Mouse (Mus musculus) right cerebral cortex, postnatal 10 days (tissue): ENCODE results near the gene Rbm4b.

ENCODE experiments used
- DNase-seq, 2 experiments: peaks; one replicate each; pipeline ENCODE4 v3.0.0; 2021; ENCODE audit warnings: low spot score in 2 of 2

Gene Rbm4b

DNA sequence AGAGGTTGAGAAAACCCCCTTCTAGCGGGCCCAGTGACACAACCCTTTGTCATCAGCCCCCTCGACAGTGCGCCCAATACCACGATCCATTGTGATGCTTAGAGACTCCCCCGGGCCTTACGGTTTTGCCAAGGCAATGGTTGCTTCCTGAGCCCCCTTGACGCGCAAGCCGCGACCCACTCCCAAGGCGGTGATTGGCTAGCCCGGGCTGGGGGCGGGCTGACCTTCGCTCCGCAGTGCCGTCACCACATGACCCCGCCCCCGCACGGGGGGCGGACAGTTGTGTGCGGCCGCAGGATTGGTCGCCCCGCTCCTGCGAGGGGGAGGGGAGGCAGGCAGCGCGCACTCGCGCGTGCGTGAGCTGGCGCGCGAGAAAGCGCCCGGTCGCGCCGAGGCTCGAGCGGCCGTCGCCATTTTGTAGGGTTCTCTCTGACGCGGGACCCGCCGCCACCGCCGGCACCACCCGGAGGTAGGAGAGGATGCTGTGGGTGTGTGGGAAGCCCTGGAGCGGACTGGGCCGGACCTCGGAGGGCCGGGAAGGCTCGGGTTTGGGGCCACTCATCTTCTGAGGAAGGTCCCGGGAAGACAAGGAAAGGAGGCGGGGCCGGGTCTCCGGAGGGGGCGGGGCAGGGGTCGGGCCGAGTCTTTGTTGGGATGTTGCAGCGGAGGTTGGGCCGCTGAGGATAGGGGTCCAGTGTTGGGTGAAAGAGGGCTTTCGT lies at the start of gene Rbm4b:
Gene Rbm4b, plus strand, starts transcription at position 305 of the 719 bp plus-strand sequence.
- peak; percentile 99 for DNase-seq

DNA sequence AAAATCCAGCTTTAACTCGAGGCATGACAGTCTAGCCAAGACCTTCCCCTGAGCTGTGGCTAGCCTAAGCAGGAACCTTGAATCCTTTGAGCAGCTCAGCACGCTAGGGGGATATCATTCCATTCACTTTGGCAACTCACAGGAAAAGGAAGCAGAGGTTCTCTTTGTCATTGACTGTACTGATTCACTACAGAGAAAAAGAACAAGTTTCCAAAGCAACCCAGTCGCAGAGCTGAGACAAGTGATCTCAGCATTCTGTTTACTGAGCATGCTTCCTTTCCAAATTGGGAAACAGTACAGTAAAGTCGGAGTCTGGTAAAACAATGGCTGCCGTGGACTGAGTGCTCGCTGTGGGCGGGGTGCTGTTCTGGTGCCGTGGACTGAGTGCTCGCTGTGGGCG lies 47.5 kb upstream of the Rbm4b start:
- DNase-seq: no peak

DNA sequence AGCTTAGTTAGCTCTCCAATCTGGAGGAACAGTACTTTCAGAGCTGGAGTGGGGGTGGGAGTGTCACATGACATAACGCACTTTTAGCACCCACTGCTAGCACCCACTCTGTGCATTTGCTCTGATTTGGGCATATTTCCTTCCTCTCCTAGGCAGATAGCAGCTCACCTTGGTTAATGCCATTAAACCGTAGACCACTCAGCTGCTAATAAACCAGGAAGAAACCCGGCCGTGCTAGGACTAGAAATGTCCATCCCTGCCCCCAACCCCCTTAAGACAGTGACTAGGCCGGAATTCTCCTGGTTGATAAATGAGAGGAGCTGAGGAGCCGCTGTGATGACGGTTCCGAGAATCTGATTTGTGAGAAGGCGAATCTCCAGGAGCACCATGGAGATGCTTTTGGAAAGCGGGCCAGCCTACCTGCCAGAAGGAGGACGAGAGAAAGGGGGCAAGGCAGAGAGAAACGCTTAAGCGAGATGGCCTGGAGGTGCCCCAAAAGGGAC lies 45.1 kb upstream of the Rbm4b start, which contains the start of gene Sptbn2:
Gene Sptbn2, plus strand, starts transcription at position 70 of the 503 bp plus-strand sequence.
- peak; percentile 86 to 93 for DNase-seq

DNA sequence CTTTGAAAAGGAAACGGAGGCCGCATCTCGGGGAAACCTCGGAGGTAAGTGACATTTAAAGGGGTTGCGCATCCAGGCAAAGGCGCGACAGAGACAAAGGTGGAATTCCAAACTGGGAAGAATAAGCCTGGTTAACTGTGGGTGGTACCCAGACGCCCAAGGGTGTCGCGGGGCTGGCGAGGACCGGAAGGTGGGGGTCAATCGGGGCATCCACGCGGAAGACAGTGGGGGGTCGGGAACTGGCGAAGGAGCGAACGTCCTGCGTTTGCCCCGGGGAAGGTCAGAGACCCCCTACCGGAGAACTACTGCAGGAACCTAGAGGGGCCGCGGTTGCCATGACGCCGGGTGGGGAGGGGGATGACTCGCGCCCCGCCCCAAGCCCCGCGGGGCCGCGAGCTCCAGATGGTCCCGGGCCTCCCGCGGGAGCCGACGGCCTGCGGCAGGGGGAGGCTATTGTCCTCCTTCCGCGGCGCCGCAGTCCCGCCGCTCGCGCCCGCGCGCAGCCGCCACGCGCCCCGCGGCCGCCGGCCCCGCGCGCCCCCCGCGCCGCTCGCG lies 44.6 kb upstream of the Rbm4b start:
- peak in 1 of 2 experiments; percentile 64 for DNase-seq

DNA sequence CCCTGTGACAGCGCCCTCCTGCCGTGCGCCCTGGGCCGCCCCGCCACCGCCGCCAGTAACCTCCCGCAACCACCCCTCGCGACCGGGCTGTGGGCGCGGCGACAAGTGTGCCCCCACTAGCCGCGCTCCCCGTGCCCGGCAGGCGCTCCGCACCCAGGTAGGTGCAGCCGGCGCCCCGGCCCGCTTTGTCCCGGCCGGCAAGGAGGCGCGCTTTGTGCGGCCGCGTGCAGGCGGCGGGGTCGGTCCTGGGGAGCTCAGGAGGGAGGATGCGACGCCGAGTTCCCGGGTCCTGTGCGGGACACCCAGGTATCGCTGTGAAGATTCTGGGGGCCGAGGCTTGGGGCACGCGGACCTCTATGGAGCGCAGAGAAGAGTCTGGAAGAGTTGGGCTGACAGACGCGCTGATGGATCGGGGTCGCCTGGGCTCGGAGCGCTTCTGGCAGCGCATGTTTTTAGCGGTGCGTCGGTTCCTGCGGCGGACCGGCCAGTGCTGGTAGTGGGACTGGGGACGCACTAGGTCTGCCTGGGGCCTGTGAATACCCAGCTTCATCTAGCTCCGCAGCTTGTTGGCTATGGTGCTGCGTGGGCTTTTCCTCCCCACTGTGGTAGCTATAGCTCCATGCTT lies 44.0 kb upstream of the Rbm4b start:
- DNase-seq: no peak

DNA sequence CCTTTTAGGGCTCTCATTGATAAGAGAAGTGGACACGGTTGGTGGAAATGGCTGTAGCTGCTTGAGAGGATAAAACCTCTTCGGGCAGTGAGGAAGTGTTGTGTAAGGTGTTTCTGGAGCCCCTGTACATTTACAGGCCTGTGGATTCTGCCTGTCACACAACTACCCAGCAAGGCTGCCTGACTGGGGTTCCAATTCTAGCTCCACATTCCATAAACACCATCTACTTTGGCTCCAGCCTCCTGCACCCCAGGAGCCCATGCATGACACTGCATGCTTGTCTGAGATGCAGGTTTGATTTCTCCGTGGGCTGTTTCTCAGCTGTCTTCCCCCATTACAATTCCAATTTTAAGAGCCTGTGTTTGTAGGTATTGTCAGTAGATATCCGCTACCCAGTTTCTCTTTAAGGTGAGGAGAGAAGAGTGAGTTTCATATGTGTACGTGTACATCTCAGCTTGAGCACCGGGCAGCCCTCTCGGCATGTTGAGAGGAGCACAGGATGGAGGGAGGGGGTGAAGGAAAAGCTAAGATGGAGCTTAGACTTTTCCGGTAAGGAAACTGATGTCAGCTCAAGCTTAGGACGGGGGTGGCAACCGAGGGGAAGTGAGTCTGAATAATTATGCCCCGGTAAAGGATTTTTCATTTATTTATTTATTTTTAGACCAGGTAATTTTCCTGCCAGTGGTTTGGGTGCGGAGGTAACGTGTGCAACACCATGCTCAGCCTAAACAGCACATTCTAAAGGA lies 43.3 kb upstream of the Rbm4b start:
- DNase-seq: no peak

DNA sequence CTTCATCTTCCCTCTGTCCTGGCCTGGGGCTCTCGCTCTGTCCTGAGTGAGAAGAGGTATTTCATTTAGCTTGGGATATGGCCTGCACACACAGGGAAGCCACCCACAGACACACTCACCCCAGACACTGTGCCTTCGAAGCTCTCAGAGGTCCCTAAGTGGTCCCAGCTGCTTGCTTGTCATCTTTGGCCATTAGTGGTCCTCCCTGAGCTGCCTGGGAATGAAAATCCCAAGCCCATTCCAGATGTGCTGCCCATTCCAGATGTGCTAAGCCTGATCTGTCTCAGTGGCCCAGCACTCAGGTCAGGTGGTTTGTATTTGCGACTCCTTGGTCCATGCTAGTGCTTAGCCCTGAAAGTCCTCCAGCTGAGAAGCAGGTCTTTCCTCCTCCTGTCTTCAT lies 42.4 kb upstream of the Rbm4b start:
- no peak for DNase-seq

DNA sequence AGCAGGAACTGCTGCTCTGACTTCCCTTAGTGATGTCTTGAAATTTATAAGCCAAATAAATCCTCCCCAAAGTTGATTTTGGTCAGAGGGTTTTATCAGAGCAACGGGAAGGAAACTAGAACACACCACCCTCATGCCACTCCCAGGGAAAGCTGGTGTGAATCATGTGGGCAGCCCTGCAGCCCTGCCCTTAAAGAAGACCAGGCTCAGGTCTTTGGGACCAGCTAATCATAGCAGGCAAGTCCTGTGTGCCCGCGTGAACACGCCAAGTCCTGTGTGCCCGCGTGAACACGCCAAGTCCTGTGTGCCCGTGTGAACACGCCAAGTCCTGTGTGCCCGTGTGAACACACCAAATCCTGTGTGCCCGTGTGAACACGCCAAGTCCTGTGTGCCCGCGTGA lies 39.5 kb upstream of the Rbm4b start:
- no peak for DNase-seq

DNA sequence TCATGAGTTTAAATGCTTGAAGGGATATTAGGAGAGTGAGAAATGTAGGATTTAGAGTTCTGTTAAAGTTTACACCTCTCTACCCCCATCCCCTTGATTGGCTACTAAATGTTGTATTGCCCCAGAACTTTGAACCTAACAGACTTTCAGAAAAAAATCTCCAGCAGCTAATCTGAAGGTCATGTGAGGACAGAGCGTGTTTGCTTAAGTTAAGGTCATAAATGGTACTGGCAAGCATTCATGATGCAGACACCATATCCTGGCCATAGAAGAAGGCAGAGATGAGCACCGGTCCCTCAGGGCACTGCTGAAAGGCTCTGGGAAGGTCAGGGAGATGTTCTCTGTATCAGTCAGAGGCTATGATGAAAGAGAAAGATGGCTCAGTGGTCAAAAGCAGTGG lies 39.0 kb upstream of the Rbm4b start:
- DNase-seq: no peak

DNA sequence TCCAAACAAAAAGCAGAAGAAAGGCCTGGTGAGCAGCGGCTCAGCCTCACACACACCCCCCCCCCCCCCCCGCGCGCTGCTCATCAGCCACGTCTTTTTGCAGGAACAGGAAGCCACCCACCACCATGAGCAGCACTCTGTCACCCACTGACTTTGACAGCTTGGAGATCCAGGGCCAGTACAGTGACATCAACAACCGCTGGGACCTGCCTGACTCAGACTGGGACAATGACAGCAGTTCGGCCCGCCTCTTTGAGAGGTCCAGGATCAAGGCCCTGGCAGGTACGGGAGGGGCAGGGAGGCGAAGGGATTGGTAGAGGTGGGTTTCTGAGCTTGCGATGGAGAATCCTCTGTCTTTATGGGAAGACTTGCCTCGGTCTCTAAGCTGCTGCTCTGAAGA lies 37.6 kb upstream of the Rbm4b start:
- DNase-seq: no peak

DNA sequence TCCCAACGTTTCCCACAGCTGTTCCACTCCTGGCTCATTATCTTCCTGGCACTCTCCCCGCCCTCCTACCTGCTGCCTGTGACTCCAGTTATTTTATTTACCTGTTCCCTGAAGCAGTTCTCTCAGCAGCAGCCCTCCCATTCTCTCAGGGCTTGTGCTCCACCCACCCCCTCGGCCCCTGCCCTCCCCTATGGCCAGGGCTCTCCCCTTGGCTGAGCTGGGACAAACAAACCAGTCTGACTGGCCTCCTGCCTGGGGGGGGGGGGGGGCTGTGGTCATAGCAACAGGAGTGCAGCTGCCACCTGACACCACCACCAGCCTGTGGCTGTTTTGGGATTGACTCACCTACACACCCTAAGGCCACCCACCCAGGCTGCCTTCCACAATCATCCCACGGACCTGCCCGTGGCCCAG lies 36.9 kb upstream of the Rbm4b start:
- DNase-seq: no peak

DNA sequence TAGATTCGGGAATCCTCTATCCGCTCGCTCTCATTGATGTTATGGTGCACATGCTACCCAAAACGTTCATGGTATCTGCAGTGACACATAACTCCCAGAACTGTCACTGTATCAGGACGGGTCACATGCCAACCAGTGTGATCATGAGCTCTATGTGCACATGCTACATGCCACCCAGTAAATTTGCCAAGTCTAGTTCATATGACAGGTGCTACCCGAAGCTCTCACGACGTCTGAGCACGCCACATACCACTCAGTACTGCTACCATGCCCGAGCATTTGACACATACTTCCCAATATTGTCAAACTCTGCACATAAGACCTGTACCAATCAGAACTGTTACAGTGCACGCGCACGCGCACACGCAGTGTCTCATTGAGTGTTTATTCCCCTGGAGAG lies 36.2 kb upstream of the Rbm4b start:
- no peak for DNase-seq

DNA sequence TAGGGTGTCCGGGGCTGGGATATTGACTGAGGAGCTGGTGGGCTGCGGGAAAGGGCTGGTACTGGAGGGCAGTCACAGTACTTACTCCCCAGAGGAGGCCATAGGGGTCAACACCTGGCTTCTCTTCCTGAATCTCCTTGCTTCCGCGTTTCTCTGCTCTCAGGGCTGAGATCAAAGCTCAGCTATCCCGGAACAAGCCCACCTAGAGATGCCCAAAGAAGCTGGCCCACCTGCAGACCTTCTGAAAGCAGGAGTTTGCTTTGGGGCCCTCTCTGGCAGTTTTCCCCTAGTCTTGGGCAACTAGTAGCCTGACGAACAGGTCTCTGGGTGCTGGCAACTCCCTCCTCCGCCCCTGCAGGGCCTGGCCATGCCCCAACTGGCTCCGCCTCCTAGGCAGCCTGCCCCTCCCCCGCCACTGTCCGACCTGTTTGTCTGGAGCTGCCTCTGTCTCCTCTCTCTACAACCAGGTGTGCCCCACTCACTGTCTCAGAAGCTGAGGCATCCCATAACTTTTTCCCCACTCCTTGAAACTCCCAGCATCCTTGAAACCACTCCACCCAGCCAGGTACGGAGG lies 35.5 kb upstream of the Rbm4b start:
- no peak for DNase-seq

DNA sequence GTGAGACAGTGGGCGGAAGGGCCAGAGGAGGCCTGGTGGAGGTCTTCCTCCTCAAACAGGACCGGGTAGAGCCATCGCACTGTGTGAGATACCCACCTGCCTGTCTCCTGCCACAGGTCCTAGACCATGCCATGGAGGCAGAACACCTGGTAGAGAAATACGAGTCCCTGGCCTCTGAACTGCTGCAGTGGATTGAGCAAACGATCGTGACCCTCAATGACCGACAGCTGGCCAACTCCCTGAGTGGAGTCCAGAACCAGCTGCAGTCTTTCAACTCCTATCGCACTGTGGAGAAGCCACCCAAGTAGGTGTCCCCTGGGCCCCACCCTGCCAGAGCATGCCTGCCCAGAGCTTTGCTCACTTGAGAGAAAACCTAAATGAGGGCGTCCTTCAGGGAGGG lies 27.1 kb upstream of the Rbm4b start:
- no peak for DNase-seq

DNA sequence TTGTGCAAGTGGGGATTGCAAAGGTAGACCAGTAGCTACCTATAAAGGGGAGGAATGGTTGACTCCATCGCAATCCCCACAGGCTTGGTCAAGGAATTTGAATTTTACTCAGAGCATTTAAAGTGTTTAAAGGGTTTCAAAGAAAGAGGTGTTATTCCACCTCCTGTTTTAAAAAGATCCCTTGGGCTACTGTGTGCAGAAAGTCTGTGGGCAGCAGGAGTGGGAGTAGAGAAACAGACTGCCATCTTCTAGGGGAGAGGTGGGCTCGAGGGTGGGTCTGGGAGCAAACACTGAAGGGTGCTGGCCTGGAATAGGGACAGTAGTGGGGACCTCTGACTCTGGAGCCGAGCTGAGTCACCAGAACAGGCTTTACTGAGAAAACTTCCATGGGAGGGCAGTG lies 23.2 kb upstream of the Rbm4b start:
- DNase-seq: no peak

DNA sequence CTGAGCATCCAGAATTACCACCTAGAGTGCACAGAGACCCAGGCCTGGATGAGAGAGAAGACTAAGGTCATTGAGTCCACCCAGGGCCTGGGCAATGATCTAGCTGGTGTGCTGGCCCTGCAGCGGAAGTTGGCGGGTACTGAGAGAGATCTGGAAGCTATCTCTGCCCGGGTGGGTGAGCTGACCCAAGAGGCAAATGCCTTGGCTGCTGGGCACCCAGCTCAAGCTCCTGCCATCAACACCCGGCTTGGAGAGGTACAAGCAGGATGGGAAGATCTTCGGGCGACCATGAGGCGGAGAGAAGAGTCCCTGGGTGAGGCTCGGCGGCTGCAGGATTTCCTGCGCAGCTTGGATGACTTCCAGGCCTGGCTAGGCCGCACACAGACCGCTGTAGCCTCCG lies 18.4 kb upstream of the Rbm4b start:
- DNase-seq: no peak

DNA sequence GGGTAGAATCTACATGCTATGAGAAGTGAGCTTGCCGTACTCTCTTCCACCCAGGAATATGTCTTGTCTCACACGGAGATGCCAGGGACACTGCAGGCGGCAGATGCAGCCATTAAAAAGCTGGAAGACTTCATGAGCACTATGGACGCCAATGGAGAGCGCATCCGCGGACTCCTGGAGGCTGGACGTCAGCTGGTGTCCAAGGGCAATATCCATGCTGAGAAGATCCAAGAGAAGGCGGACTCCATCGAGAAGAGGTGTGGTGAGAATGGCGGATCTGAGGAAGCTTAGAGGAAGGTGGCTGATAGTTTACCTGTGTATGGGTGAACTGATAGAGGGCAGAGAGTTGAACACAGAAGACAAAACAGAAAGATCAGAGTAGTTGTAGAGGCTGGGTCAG lies 17.2 kb upstream of the Rbm4b start:
- no peak for DNase-seq

DNA sequence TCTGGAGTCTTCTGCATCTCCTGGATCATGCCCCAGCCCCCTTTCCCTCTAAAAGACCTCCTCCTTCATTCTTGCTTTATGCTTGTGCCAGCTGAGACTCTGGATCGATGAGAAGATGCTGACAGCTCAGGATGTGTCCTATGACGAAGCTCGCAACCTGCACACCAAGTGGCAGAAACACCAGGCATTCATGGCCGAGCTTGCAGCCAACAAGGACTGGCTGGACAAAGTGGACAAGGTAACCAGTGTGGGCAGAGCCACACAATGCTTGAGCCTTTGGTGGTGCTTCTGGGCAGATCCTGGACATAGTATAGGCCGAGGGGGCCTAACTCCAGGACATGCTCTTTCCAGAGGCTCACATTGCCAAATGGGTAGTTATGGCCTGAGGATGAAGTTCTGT lies 16.5 kb upstream of the Rbm4b start:
- DNase-seq: no peak

DNA sequence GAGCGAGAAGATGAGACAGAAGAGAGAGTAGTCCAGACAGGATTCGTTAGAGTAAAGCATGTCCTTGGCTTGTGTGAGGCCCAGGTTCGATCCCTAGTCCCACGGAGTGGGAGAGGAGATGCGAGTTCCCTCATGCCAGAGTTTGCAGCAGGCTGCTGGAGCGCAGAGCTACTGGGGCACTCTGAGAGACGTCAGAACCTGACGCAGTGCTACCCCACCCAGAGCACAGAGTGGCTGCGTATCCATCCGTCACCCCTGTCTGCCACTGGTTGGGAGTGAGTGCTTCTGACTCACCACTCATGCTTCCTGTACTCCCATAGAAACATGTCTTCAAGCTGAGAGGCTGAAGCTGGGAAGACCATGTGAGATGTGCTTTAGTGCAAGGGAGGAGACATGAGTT lies 14.8 kb upstream of the Rbm4b start:
- DNase-seq: no peak

DNA sequence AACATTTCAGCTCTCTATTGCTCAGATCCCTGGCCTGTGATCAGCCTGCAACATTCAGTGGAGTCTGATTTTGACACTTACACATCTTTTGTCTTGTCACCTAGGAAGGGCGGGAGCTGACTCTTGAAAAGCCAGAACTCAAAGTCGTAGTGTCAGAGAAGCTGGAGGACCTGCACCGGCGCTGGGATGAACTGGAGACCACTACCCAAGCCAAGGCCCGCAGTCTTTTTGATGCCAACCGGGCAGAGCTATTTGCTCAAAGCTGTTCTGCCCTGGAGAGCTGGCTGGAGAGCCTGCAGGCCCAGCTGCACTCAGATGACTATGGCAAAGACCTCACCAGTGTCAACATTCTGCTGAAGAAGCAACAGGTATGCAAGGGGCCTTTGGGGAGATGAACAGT lies 14.1 kb upstream of the Rbm4b start:
- peak in 1 of 2 experiments; percentile 15 for DNase-seq

DNA sequence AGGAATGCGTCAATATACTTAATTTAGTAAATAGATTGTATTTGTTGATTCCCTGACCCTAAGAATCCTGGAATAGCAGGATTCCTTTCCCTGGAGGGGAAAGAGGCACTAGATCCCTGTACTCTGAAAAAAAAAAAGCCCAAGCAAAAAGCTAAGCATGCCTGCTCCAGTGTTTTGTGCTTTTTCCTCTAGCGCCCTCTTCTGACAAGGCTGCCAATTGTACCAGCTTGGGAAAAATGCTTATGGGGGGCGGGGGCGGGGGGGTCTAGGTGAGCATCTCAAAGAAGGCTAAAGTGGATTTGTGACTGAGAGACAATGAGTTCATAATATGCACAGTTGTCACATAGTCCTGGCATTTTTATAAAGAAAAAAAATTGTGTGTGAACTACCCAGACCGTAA lies 12.8 kb upstream of the Rbm4b start:
- no peak for DNase-seq

DNA sequence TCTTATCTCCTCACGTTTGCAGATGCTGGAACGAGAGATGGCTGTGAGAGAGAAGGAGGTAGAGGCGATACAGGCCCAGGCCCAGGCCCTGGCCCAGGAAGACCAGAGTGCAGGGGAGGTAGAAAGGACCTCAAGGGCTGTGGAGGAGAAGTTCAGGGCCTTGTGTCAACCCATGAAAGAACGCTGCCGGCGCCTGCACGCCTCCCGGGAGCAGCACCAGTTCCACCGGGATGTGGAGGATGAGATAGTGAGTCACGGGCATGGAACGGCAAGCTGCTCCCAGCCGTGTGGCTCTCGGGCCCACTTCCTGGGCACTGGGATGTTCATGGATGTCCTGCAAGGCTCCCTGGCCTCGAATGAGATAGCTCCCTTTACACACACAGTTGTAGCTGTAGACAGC lies 12.3 kb upstream of the Rbm4b start:
- DNase-seq: no peak
